Mouse (Mus musculus): ENCODE data around the gene Fhl3.

- TF ChIP-seq POLR2A (IDR thresholded peaks at IDR 0.05; ENCODE audit: borderline replicate concordance, insufficient read depth, low read length) (no peak), CTCF (IDR thresholded peaks at IDR 0.05; ENCODE audit: borderline replicate concordance, insufficient read depth, low read depth, low read length) (no peak)
These were observed 38.3 kb downstream of the Fhl3 start for GRCm38 (mm10) chr4:124738783-124739182.
